Mouse (Mus musculus) C2C12 (cell line): Measurements from ENCODE around the gene Spa17.

Experiments
- CEBPB ChIP-seq: IDR thresholded peaks from one replicate; pipeline ENCODE4 v1.6.1; 2011; ENCODE audit warnings: low read depth, mild to moderate bottlenecking, control low read depth, moderate library complexity
- CTCF ChIP-seq: IDR thresholded peaks from one replicate; pipeline ENCODE4 v1.5.1; 2011; ENCODE audit not compliant: control insufficient read depth, insufficient read depth, insufficient read length
- FOSL1 ChIP-seq: IDR thresholded peaks from one replicate; pipeline ENCODE4 v1.8.0; 2011; ENCODE audit warnings: mild to moderate bottlenecking, low read length; ENCODE audit not compliant: poor library complexity, insufficient read depth, severe bottlenecking
- MAX ChIP-seq: IDR thresholded peaks from one replicate; pipeline ENCODE4 v1.6.1; 2011; ENCODE audit warnings: mild to moderate bottlenecking, control low read depth
- MYOG ChIP-seq: IDR thresholded peaks from one replicate; pipeline ENCODE4 v1.6.1; 2011; ENCODE audit not compliant: control insufficient read depth, insufficient read length; ENCODE audit errors: extremely low read depth
- USF1 ChIP-seq: IDR thresholded peaks from one replicate; pipeline ENCODE4 v1.6.1; 2011; ENCODE audit warnings: low read depth, mild to moderate bottlenecking, control low read depth, moderate library complexity

GRCm38 (mm10) chr9:37586718-37587117 lies 26.8 kb downstream of the Spa17 start:
- no peak for TF ChIP-seq CTCF
- no peak for TF ChIP-seq MAX
- TF ChIP-seq USF1 = no peak
- TF ChIP-seq FOSL1 = no peak
- TF ChIP-seq CEBPB = no peak
- no peak for TF ChIP-seq MYOG
